Mouse (Mus musculus) urinary bladder, postnatal 10 days (tissue): ENCODE results near the gene Mkrn3.
A peak's percentile ranks its signal among the peaks of the same experiment; 100 is the strongest.

Experiments
- DNase-seq: peaks from one replicate; pipeline ENCODE4 v3.0.0; 2022; ENCODE audit warnings: low spot score

The Mkrn3 gene

DNA sequence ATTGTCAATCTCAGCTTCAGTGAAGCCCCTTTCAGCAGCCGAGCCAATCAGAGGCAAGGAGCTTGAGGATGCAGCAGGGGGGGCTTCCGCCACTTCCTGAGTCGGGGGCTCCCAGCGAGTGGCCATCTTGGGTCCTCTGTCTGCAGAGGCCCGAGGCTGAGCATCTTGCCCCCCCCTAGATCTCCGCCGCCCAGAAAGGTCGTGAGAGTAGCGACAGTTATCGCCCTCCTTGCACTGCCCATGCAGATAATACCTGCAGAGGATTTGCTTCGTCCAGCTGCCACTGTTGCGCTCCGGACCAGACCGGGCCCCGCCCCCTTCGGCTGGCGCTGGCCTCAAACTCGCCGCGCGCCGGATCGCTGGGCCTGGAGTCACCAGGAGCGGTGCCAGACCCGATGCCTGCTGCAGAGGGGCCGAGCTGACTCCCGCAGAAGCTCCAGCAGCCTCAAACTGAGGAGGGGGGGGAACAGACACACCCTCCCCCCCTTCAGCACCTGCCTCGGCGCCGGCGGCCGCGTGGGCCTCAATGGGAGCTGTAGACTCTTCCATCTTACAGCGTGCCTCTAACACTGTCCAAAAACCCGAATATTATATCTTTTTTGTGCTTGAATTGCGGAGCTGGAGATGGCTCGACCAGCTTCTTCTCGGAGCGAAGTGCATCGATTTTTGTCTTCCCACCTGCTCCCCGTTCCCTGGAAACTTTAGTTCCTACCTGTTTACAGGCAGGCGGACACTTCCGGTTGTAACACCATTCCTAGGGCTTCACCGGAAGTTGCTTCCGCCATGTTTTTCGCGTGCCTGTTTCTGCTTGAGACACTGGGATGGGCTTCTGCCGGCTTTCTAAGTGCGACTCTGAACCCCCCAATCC is at the start of gene Mkrn3:
Gene Mkrn3, minus strand, starts transcription at position 647 of the 868 bp plus-strand sequence.
- peak; percentile 31 for DNase-seq

DNA sequence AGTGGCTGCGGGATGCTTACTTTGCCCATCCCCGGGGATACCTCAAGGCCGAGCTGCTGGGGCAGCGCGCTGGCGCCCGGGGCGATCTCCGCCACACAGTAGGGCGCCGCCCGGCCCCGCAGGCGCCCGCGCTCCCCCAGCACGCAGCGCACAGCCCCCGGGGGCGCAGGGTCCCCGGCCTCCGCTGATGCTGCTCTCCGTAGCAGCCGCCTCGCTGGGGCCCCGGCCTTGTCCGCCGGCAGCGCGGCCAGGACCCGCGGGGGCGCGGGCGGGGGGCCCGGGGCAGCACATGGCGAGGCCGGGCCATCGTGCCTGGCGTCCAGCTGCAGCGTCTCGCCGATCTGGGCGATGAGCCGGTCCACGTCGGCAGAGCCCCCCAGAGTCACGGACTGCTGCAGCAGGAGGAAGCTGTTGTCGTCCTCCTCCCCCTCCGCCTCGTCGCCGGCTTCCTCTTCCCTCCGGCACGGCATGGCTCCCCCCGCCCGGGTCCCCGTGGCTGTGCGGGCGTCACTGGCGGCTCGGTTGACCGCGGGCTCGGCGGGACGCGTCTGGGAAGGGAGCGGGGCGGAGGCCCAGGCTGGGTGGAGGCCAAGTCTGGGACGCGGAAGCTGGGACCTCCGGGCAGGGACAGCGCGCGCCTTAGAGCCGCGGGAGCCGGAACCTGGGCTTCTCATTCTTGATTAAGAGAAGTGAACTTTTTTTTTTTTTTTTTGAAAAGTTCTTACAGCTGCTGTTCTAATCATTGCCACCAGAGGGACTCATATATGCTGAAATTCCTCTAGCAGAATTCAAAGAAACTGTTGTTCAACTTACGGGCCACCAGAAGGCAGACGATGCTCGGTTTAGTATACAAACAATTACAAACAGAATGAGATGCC is 44.2 kb upstream of the Mkrn3 start, which contains the start of gene Peg12:
Gene Peg12, minus strand, starts transcription at position 633 of the 878 bp plus-strand sequence.
- DNase-seq, result peak; percentile 19

DNA sequence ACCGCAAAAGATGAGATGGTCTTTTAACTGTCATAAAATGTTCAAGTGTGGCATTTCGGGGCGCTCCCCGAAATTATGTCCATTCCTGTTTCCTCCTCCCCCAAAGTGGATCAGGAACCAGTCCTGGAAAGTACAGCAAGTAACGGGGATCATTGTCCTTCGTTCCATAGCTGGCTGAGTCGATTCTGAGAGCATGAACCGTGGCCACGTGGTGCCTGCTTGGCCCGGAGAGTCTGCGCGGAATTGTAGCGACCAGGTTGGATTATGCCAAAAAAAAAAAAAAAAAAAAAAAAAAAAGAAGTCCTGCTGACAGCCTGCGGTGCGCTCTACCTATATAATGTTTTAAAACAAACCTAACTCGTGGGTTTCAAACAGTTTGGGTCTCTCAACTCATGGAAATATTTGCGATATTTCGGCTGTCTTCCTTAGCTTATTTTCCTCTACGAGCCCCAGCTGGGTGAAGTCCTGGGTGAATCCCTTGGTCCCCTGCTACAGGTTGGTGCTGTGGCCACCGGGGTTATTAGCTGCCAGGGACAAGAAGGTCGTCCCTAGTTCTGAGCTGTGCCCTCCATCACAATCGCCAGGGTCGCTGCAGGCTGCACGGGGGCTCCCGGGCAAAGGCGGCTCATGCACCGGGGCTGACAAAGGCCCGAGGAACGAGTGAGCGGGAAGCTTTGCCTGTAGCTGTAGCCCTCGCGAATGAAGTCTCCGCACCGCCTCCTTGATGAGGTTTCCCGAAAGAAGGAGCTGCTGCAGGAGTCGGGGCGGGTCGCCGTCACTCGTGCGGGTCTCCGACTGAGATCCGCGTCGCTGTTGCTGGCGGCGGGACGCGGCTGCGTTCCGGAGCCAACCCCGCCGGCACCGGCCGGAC is 43.3 kb upstream of the Mkrn3 start:
- DNase-seq, result no peak

DNA sequence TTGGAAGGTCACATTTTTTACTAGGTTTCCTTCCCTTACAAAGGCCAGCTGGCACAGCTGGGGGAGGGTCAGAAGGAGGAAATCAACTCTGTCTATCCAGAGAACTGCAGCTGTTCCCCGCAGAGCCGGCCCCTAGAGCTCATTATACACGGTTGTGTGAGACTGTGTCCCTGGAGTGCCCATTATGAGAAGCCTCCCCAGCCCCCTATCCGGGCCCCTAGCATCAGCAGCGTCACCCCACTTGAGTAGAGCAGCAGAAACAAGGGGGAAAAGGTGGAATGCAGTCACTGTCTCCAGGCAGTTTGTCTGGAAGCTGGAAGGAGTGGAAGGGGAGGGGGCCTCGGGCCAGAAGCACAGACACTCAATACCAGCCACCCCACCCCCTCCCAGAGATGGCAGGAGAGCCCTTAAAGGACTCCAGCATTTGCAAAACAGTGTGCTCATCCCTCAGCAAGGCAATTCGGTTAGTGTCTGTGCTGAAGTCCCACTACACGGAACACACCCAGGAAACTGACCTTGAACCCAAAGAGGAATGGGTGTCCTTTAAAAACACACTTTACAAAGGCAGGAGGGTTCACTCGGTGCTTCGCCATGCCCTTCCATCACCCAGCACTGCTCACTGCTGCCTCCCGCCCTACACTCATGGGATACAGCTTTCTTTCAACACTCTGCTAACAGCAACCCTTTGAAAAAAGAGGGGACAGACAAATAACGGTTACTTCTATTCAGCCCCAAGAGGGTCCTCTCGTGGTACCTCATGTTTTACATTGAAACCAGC is 42.5 kb upstream of the Mkrn3 start:
- DNase-seq, result no peak

DNA sequence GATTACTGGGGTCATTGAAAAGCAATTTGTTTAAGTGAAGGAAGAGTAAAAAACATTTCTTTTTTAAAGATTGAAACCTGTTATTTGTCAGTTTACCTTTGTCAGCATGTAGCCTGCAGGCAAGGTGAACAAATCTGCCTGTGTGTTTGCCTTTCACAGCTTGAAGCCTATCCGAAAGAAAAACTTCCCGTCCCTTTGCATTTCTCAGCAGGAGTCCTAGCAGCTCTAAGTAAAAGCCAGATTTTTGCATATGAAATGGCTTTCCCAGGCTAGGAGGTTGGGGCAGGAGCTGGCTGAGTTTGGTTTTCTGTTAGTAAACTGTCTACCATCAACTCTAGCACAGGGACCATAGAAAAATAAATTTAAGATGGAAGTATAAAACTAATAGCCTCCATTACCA is 32.4 kb upstream of the Mkrn3 start:
- DNase-seq, result no peak

DNA sequence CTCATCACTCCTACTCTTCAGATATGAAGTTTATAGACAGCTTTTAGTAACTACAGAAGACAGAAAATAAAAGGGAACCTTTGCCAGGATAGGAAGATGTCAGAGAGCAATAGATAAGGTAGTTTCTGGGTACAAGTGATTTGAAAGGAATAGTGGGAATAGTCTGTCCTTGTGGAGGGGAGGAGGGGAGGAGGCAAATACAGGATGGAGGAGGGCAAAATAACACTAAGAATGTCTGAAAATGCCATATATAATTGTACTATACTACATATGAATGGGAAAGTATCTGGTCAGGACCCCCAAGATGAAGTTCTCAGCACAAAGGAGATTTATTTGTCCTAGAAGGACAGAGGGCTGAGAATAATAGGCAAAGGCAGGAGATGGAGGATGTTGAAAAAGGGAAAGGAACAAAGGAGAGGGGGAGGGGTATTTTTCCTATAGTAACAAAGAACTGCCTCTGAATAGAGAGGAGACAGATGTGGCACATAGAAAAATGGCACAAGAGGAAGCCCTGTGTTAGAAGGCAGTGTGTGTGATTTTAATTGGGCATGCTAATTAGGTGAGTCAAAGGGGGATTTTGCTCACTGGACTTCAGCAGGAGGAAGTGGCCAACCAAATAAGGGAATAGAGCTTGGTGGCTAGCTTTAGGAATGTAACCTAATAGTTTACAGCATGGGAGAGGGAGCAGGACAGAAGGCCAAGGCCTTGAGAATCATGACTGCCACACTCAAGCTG is 25.7 kb upstream of the Mkrn3 start:
- DNase-seq, result no peak

DNA sequence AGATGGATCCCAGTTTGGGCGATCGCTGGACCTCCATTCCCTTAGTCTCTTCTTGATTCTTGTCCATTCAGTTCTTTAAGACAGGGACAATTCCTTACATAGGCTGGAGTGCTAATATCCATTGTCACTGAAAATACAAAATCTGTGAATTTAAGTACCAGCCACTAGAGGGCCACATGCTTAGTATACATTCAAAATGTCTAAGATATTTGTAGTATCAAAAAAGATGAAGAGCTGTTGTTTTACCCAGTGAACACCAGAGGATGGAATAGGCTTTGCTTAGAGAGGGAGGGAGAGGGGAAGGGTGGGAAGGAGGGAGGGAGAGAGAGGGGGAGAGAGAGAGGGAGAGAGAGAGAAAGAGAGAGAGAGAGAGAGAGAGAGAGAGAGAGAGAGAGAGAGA is 16.5 kb upstream of the Mkrn3 start:
- DNase-seq, result no peak

DNA sequence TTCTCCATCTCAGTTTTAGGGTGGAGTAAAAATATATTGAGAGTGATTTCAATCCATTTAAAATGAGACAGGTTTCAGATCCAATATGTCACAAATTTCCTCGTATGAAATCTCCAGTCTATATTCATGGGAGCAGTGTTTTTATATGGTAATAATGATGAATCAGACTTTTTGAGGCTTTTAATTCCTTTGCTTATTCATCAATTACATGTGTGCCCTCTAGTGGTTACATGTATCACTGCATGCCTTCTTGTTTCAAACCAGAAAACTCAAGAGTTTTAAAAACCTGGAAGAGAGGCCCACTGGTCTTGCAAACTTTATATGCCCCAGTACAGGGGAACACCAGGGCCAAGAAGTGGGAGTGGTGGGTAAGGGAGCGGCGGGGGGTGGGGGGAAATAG is 13.3 kb upstream of the Mkrn3 start:
- no peak for DNase-seq

DNA sequence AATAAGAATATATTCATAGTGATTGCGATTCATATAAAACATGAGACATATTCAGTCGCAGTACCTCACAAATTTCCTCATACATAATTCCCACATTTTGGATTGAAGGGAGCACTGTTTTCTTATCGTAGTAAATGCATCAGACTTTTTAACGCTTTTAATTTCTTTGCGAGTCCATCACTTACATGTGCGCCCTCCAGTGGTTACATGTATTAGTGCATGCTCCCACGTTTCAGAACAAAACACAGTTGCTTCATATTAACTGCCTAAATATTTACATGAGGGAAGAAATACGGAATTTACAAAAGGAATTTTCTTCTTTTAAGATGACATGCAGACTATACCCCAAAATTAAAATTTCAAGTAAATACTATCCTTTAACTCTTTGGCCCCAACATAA is 8.4 kb upstream of the Mkrn3 start:
- no peak for DNase-seq

DNA sequence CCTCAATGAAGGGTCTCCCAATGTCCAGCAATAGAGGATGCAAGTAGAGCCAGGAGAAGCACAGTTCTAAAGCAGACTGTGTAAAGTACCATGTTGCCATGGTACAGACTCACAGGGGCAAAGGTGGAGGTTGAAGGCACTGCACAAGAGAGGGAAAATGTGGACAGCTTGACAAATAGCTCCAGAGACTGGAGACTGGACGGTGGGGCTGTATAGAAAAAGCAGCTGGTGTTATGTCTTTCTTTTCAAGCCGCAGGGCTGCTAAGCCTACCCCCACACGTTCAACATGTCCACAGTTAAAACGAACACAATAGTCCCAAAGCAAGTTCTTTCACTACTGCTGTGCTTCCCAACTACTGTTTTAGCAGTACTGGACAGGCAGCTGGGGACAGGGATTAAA is 3.3 kb upstream of the Mkrn3 start:
- DNase-seq, result no peak

DNA sequence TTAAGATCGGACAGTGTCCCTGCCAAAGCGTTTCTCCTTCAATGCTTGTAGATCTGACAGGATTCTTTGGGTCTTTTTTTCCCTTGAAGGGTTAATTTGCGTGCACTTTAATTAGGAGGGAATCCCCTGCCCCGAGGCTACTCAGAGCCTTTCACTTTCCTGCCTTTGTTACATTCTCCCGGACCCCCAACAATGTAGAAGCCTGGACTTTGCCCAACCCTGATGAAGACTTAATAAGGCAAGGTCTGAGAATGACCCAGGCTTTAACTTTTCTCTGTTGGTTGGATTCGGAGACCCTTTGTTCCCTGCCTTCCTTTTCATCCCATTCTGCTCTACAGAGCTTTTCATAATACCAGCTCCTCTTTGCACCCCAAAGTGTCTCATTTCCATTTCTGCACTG is 627 bp upstream of the Mkrn3 start:
- no peak for DNase-seq

DNA sequence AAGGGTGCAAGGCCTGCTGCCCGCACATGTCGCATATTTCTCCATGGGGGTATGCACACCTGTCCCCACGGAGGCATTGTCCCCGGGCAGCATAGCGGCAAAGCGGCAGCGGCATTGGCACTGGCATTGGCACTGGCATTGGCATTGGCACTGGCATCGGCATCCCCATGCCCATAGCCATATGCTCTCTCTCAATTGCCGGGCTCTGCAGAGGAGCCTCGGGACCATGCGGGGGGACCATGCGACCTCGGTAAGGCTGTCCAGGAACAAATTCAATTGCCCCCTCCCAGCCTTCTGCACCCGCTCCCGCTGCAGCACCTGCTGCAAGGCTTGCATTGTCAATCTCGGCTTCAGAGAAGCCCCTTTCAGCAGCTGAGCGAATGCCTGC is 840 bp downstream of the Mkrn3 start:
- no peak for DNase-seq

DNA sequence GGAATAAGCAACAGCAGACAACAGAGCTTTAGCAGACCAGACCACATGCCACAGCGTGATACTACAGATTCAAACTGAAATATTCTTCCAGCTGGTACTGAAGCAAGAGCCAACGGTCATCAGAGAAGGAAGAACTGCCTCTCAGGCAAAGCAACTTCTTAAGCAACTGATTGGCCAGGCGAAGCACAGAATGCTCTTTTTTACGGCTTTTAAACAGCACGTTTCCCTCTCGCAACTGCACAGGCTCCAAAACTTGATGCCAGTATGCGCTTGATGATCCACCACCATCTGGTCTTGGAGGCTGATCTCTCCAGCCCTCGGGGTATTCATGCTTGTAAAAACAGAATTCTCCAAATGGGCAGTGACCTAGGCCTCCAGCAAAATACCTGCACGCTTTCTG is 1.6 kb downstream of the Mkrn3 start:
- DNase-seq, result no peak

DNA sequence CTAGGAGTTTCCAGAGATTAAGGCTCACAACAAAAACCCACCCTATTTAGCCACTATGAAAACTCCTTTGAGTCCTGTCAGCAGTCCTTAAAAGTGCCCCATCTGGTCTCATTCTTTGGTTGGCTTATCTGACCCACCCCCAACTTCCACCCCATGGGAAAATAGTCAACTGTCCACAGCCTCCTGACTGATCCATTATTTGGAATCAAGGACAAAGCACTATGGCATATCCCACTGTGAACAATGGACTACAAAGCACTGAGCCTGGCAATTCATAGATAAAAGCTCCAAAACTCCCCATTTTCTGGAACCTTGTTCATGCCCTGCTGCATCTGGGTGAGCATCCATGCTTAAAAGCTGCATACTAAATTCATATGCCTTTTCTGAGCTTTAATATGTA is 3.8 kb downstream of the Mkrn3 start:
- DNase-seq, result no peak

DNA sequence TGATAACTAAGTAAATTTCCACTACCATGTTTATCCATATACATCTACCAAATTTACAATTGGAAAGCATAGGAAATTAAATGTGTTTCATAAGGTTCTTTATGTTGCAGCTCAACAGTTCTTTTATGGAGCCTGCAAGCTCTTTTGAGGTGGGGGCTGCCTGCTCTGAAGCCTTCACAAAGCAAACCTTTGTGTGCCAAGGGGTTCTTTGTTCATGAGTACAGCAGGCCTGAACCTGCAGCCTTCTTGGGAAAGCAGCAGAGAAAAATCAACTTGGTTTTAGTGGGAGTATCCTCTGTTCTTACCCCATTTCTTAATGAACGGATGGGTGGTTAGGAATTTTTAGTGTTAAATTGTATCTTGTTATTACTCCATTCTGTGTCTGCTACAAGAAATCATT is 4.7 kb downstream of the Mkrn3 start:
- no peak for DNase-seq

DNA sequence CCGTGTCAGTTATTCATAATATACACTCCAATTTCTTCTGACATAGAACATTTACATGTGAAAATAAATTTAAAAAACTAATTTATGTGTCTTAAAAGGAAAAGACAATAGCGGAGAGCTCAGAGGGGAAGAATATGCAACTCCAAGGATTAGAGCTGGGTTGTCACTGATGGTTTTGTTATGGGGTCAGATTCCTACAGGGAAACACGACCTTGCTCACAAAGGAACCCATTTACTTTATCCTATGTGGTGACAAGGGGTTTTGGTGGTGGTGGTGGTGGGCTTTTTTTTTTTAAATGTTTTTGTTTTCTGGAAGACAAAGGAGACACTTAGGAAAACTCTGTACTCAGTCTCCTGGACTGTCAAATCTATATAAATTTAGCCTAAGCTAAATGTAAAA is 12.1 kb downstream of the Mkrn3 start:
- no peak for DNase-seq

DNA sequence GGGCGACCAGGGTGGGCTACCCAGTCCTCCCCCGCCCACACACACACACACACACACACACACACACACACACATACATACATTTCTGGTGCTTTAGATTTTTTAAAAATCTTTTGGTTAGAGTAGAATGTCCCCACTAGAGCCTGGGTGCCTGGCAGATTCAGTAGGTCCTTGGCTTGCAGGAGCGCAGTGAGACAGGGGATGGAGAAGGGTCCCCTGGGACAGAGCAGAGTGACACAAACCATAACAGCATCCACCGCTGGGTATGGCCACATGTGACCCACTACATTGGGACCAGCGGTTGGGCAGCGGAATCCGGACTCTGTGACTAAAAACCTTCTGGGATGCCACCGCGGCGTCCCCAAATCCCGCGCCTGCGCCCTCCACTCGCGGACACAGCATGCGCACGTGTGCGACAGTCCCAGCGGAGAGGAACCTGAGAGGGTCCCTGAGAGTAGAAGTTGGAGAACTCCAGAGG is 13.3 kb downstream of the Mkrn3 start:
- DNase-seq, result no peak

DNA sequence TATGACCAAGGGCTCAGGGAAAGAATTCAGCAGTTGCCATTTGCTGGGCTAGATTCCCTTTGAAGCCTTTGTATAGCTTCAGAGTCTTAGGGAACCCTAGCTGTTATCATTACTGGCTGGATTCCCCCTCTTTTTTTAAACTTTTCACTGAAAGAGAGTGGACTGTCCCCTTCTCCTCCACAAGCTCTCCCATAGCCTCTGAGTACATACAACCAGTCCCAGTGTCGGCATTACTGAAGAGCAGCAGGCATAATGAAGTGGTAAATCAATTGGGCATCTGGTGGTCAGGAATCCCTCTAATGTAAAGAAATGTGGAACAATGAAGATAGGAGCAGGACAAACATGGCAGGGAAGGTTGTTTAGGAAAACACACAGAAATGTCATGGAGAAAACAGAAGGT is 27.7 kb downstream of the Mkrn3 start:
- no peak for DNase-seq

DNA sequence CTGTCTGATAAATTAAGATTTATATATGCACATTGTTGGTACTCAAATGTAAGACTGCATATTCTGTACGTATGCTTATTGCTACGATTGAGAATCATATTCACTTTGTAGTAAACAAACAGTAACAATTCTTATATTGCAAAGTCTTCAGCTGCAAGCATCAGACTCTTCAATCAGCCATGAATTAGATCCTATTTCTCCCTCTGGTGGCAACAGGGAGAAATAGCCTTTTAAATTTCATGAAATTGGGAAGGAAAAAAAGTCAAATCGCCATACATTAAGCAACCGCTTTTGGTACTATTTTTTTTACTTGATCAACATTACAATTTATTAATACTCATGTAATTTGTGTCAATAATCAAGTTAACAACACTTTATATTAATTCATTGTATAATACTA is 31.6 kb downstream of the Mkrn3 start:
- DNase-seq, result no peak

DNA sequence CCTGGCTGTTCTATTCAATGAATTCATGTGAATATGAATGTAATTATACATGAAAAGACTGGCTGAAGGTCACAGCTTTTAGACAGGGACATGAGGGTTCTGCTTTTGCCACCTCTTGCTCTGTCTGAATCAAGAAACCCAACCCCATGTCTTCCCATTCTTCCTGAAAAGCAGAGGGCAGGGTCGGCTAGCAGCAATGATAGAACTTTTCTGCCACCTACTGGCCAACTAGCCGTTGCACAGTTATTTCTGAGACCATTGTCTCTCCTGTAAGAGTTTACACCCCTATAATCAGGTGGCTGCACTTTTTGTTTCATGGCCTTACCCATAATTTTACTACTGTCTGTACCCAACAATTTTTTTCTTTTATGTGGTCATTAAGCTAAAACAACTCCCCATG is 37.5 kb downstream of the Mkrn3 start:
- DNase-seq, result no peak

DNA sequence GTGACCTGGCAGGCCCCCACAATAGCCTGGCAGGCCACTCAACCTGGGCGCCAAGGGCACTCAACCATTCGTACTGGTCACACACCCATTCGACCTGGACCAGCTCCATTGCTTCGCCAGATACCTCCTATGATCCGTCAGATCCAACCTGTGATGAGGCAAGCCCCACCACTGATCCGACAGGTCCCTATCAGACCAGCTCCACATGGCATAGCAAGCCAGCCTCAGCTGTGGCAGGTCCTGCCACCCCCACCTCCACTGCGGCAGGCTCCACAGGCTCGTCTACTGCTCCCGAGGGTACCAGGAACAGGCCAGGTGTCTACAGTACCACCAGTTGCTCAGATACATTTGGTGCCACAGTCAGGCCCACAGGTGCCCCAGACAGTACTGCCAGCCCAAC is 41.4 kb downstream of the Mkrn3 start:
- no peak for DNase-seq
